Mouse (Mus musculus): ENCODE measurements around the gene Erg.

DNA sequence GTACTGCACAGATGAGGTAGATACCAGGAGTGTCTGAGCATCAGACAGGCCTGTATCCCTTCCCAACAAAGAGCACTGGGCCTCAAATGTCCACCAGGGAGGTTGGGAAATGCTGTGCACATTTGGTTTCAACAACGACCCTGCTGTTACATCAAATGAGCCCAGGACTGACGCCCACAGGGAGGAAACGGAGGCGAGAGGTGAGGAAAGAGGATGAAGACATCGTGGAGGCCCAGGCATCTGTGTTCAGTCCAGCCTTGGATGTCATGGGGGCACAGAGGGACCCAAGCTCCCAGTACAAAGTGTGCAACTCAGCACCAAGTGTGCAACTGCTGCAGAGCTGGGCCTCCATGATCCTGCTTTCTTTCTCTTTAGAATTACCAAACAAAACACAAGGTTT is 236.6 kb downstream of the Erg start:
- no peak for TF ChIP-seq POLR2A (IDR thresholded peaks at IDR 0.05; ENCODE audit: low read depth, low read length)
- no peak for TF ChIP-seq CTCF (IDR thresholded peaks at IDR 0.05; ENCODE audit: extremely low read depth, insufficient read length, insufficient replicate concordance, low read depth, low read length)
